Mouse (Mus musculus): Measurements from ENCODE around the gene Col13a1. TPM values are rescaled to one million over a fixed set of nuclear protein-coding genes. Genes with fewer than 3 reads are reported as not detected.

Col13a1 gene
- polyA plus RNA-seq, 2 experiments, result 0.39 to 0.79 TPM

DNA sequence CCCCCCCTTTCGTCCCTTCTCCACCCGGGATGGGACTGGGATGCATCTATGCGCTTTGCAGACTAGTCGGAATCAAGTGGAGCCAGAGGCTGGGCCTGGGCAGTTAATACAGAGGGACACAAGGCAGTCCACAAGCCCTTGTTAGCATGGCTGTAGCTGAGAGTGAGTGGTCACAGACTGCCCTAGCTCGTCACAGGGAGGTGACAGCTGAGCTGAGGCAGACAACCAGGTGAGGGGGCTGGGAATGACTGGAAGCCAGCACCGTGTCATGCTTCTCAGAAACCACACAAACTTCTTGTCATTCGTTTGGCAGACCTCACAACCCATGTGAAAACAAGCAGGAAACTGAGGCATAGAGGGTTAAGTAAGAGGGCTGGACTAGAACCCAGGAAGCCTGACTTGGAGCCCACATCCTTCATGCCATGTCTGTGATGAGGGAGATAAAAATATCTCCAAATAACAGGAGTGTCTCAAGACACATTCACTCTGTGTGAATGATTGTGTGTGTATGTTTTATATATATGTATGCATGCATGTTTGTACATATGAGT is 10.8 kb downstream of the Col13a1 start:
- H3K4me2 ChIP-seq (ENCODE audit: low read depth), result no peak overlapping the region
- H3K27me3 ChIP-seq (ENCODE audit: control insufficient read depth, insufficient read depth, low read length), result no peaks in the 10 kb centered on the region
- no peaks in the 10 kb centered on the region for H3K4me1 ChIP-seq (replicated peaks; ENCODE audit: control insufficient read depth in 2 of 2, insufficient read depth in 2 of 2, low read length in 1 of 2)
- 44% methylated on average over 7 of the region's 7 CpGs for WGBS (ENCODE audit: insufficient replicate concordance)
- TF ChIP-seq CTCF (IDR thresholded peaks at IDR 0.05; ENCODE audit: low read depth), result no peak
- TF ChIP-seq EP300 (IDR thresholded peaks at IDR 0.05; ENCODE audit: low read depth), result no peak
- H3K27ac ChIP-seq, result no peak overlapping the region
- H3K9me3 ChIP-seq (ENCODE audit: control insufficient read depth, low read length), result no peaks in the 10 kb centered on the region
- DNase-seq (ENCODE audit: low read depth in 3 of 3, low spot score in 3 of 3) (no peak), ATAC-seq (ENCODE audit: insufficient read depth) (no peak)
- H3K4me3 ChIP-seq (ENCODE audit: insufficient read depth in 1 of 2, low read depth in 2 of 2, low read length in 2 of 2), result no peak overlapping the region
- H3K36me3 ChIP-seq (replicated peaks; ENCODE audit: control insufficient read depth, insufficient read depth, low read depth), result no peaks in the 10 kb centered on the region
- H3K9ac ChIP-seq (replicated peaks), result no peak overlapping the region

DNA sequence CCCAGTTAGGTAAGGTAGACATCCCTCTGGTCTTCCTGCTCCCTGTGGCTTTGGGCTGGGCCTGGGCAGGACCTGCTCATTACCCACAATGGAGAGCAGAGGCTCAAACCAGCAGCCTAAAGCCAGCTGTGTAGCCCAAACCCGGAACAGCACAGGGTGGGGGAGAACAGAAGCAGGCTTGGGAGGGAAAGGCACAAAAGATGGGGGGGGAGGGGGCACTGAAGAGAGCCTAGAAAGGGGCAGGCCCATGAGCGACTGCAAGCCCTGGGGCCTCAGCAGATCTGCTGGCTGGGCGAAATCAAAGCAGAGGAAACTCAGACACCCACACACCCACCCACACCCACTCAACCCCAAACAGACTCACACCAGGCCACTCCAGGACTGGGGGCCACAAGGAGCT is 11.7 kb downstream of the Col13a1 start:
- no peaks in the 10 kb centered on the region for H3K36me3 ChIP-seq (replicated peaks; ENCODE audit: control insufficient read depth, insufficient read depth, low read depth)
- TF ChIP-seq CTCF (IDR thresholded peaks at IDR 0.05; ENCODE audit: low read depth) (no peak), EP300 (IDR thresholded peaks at IDR 0.05; ENCODE audit: low read depth) (no peak)
- H3K9ac ChIP-seq (replicated peaks), result no peak overlapping the region
- no peaks in the 10 kb centered on the region for H3K9me3 ChIP-seq (ENCODE audit: control insufficient read depth, low read length)
- H3K27me3 ChIP-seq (ENCODE audit: control insufficient read depth, insufficient read depth, low read length), result no peaks in the 10 kb centered on the region
- ATAC-seq (ENCODE audit: insufficient read depth), result no peak
- no peak for DNase-seq (ENCODE audit: low read depth in 3 of 3, low spot score in 3 of 3)
- H3K4me3 ChIP-seq (ENCODE audit: insufficient read depth in 1 of 2, low read depth in 2 of 2, low read length in 2 of 2), result no peak overlapping the region
- no peaks in the 10 kb centered on the region for H3K4me1 ChIP-seq (replicated peaks; ENCODE audit: control insufficient read depth in 2 of 2, insufficient read depth in 2 of 2, low read length in 1 of 2)
- no peak overlapping the region for H3K27ac ChIP-seq
- H3K4me2 ChIP-seq (ENCODE audit: low read depth), result no peak overlapping the region
- WGBS (ENCODE audit: insufficient replicate concordance), result 33% methylated on average over 3 of the region's 3 CpGs

- DNase-seq (ENCODE audit: low read depth in 3 of 3, low spot score in 3 of 3), result no peak
- no peaks in the 10 kb centered on the region for H3K9me3 ChIP-seq (ENCODE audit: control insufficient read depth, low read length)
- no peaks in the 10 kb centered on the region for H3K4me1 ChIP-seq (replicated peaks; ENCODE audit: control insufficient read depth in 2 of 2, insufficient read depth in 2 of 2, low read length in 1 of 2)
- 40% methylated on average over 7 of the region's 7 CpGs for WGBS (ENCODE audit: insufficient replicate concordance)
- H3K27ac ChIP-seq, result no peak overlapping the region
- no peak overlapping the region for H3K4me2 ChIP-seq (ENCODE audit: low read depth)
- no peak overlapping the region for H3K9ac ChIP-seq (replicated peaks)
- H3K4me3 ChIP-seq (ENCODE audit: insufficient read depth in 1 of 2, low read depth in 2 of 2, low read length in 2 of 2), result no peak overlapping the region
- ATAC-seq (ENCODE audit: insufficient read depth), result no peak
- TF ChIP-seq EP300 (IDR thresholded peaks at IDR 0.05; ENCODE audit: low read depth) (no peak), CTCF (IDR thresholded peaks at IDR 0.05; ENCODE audit: low read depth) (no peak)
- H3K36me3 ChIP-seq (replicated peaks; ENCODE audit: control insufficient read depth, insufficient read depth, low read depth), result no peaks in the 10 kb centered on the region
- H3K27me3 ChIP-seq (ENCODE audit: control insufficient read depth, insufficient read depth, low read length), result no peaks in the 10 kb centered on the region
Observed at GRCm38 (mm10) chr10:61965386-61965841, 13.5 kb downstream of the Col13a1 start.

DNA sequence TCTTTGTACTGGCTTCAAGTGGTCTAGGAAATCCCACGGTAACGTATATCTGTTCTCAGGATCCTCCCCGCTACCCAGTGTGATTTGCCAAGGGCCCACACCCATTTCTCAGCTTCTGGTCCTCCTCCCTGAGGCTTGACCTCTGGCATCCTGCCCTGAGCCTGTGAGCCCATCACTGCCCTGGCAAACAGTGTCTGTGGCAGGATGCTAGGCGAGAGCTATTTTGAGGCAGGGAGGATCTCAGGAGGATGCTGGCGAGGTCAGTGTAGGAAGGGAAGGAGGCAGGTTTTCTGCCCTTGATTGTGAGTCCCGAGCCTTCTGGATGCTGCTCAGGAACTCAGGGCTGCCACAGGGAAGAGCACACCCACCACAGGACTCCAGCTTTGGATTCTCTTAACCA is 22.2 kb downstream of the Col13a1 start:
- TF ChIP-seq CTCF (IDR thresholded peaks at IDR 0.05; ENCODE audit: low read depth), result no peak
- TF ChIP-seq EP300 (IDR thresholded peaks at IDR 0.05; ENCODE audit: low read depth), result no peak
- Histone ChIP-seq H3K27ac (no peak overlapping the region), H3K36me3 (replicated peaks; ENCODE audit: control insufficient read depth, insufficient read depth, low read depth) (no peaks in the 10 kb centered on the region), H3K4me3 (ENCODE audit: insufficient read depth in 1 of 2, low read depth in 2 of 2, low read length in 2 of 2) (no peak overlapping the region), H3K9me3 (ENCODE audit: control insufficient read depth, low read length) (no peaks in the 10 kb centered on the region), H3K4me2 (ENCODE audit: low read depth) (no peak overlapping the region), H3K4me1 (replicated peaks; ENCODE audit: control insufficient read depth in 2 of 2, insufficient read depth in 2 of 2, low read length in 1 of 2) (no peaks in the 10 kb centered on the region), H3K27me3 (ENCODE audit: control insufficient read depth, insufficient read depth, low read length) (no peaks in the 10 kb centered on the region), H3K9ac (replicated peaks) (no peak overlapping the region)
- DNase-seq (ENCODE audit: low read depth in 3 of 3, low spot score in 3 of 3), result no peak
- 52% methylated on average over 6 of the region's 6 CpGs for WGBS (ENCODE audit: insufficient replicate concordance)
- no peak for ATAC-seq (ENCODE audit: insufficient read depth)

DNA sequence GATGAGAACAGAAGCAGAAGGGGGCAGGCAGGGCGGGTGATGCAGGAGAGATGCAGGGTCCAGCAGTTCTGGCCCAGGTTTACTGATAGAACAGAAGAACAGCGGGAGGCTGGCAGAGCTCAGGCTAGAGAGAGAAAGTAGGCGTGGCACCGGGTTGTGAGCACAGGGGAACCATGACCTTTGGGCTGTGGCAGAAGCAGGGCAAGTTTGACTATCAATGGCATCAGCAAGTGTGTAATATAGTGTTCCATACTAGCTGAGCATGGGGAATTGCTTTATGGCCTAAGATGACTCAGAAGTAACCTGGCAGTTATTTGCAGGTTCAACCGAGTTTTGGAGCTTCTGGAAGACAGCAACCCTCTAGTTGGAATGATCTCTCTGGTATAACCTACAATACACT is 25.0 kb downstream of the Col13a1 start:
- H3K9ac ChIP-seq (replicated peaks), result no peak overlapping the region
- no peaks in the 10 kb centered on the region for H3K36me3 ChIP-seq (replicated peaks; ENCODE audit: control insufficient read depth, insufficient read depth, low read depth)
- TF ChIP-seq CTCF (IDR thresholded peaks at IDR 0.05; ENCODE audit: low read depth) (no peak), EP300 (IDR thresholded peaks at IDR 0.05; ENCODE audit: low read depth) (no peak)
- H3K4me2 ChIP-seq (ENCODE audit: low read depth), result no peak overlapping the region
- H3K9me3 ChIP-seq (ENCODE audit: control insufficient read depth, low read length), result no peaks in the 10 kb centered on the region
- no peak overlapping the region for H3K4me3 ChIP-seq (ENCODE audit: insufficient read depth in 1 of 2, low read depth in 2 of 2, low read length in 2 of 2)
- DNase-seq (ENCODE audit: low read depth in 3 of 3, low spot score in 3 of 3), result no peak
- H3K27ac ChIP-seq, result no peak overlapping the region
- H3K4me1 ChIP-seq (replicated peaks; ENCODE audit: control insufficient read depth in 2 of 2, insufficient read depth in 2 of 2, low read length in 1 of 2), result no peaks in the 10 kb centered on the region
- 53% methylated on average over 5 of the region's 5 CpGs for WGBS (ENCODE audit: insufficient replicate concordance)
- no peaks in the 10 kb centered on the region for H3K27me3 ChIP-seq (ENCODE audit: control insufficient read depth, insufficient read depth, low read length)
- ATAC-seq (ENCODE audit: insufficient read depth), result no peak

Data from liver, embryonic 14.5 days (tissue).